Mouse (Mus musculus) small intestine, adult 2 months (tissue): ENCODE data around the gene Gm10322. TPM values are rescaled to one million over a fixed set of nuclear protein-coding genes. Genes with fewer than 3 reads are reported as not detected.
A peak's percentile ranks its signal among the peaks of the same experiment; 100 is the strongest.

Experiments
- H3K27ac ChIP-seq: fragments of 200-500 bp; 2 replicates; pipeline ENCODE4 v1.5.1; 2012; ENCODE audit warnings: low read depth, low read length, control low read depth, inconsistent platforms; ENCODE audit not compliant: insufficient read depth
- H3K27me3 ChIP-seq: fragments of 200-500 bp; 2 replicates; pipeline ENCODE4 v1.6.1; 2012; ENCODE audit warnings: mild to moderate bottlenecking, moderate library complexity, low read length, inconsistent platforms; ENCODE audit not compliant: control insufficient read depth, insufficient read depth
- H3K36me3 ChIP-seq: fragments of 200-500 bp; 2 replicates; pipeline ENCODE4 v1.6.1; 2012; ENCODE audit warnings: mild to moderate bottlenecking, low read length, control low read depth, inconsistent platforms; ENCODE audit not compliant: control insufficient read depth, insufficient read depth
- H3K4me1 ChIP-seq: fragments of 200-500 bp; 2 replicates; pipeline ENCODE4 v1.6.1; 2012; ENCODE audit warnings: low read length, inconsistent platforms, mixed read lengths; ENCODE audit not compliant: control insufficient read depth, insufficient read depth, insufficient read length
- H3K4me3 ChIP-seq: fragments of 200-500 bp; 2 replicates; pipeline ENCODE4 v1.5.1; 2012; ENCODE audit warnings: low read depth, mild to moderate bottlenecking, control low read depth, inconsistent platforms, low read length, moderate library complexity
- CTCF ChIP-seq: fragments of 200-500 bp; IDR thresholded peaks from 2 replicates; pipeline ENCODE4 v1.5.1; 2012; ENCODE audit warnings: low read depth, mild to moderate bottlenecking, control low read depth, inconsistent platforms, low read length, moderate library complexity, mixed read lengths; ENCODE audit not compliant: insufficient replicate concordance, insufficient read length; ENCODE audit errors: extremely low read depth
- POLR2A ChIP-seq: fragments of 200-500 bp; IDR thresholded peaks from 2 replicates; pipeline ENCODE4 v1.6.1; 2012; ENCODE audit warnings: low read depth, mild to moderate bottlenecking, control low read depth, inconsistent platforms, low read length, moderate library complexity
- WGBS: fragments of 180-500 bp; shearing (Covaris S2); methylation state at CpG from one replicate; pipeline ENCODE4 v1.1.7; 2018; 5-methylcytosine and 5-hydroxymethylcytosine counted together
- polyA plus RNA-seq: library from polyadenylated mRNA; depleted of rRNA; stranded (reverse); fragments of >200 nt; gene quantifications from 2 replicates; pipeline ENCODE4 v1.2.3, GENCODE M21; 2012; rRNA removed

Gm10322 gene
- polyA plus RNA-seq = not detected in 2 replicates

- under 1% methylated on average over 49 of the region's 51 CpGs for WGBS
- no peaks in the 10 kb centered on the region for H3K36me3 ChIP-seq
Measured at GRCm38 (mm10) chr10:59615981-59616520, at the start of gene Gm10322. Gene Gm10322 (plus strand): TSS chr10:59616063.

GRCm38 (mm10) chr10:59566968-59567367, 48.9 kb upstream of the Gm10322 start:
- WGBS = 93% methylated on average over 13 of the region's 13 CpGs
- TF ChIP-seq CTCF (no peak), POLR2A (no peak)
- Histone ChIP-seq H3K4me3 (no peak overlapping the region), H3K27me3 (no peaks in the 10 kb centered on the region), H3K36me3 (peaks cover 15% of the 10 kb centered on the region; the same call in 1 of the 2 replicates), H3K27ac (no peak overlapping the region), H3K4me1 (peaks cover 16% of the 10 kb centered on the region; the same call in 1 of the 2 replicates)

More at GRCm38 (mm10) chr10:59615981-59616520, at the start of gene Gm10322:
- Histone ChIP-seq H3K4me1 (peaks cover 6% of the 10 kb centered on the region; the same call in 1 of the 2 replicates), H3K27ac (peak within 1 kb of the TSS; percentile 75), H3K27me3 (no peaks in the 10 kb centered on the region), H3K4me3 (peak within 1 kb of the TSS; percentile 90)
- peak; percentile 44; the same call in 1 of the 2 replicates for TF ChIP-seq POLR2A
- TF ChIP-seq CTCF = no peak

GRCm38 (mm10) chr10:59568665-59569480, 47.0 kb upstream of the Gm10322 start:
- Histone ChIP-seq H3K4me3 (no peak overlapping the region), H3K27me3 (no peaks in the 10 kb centered on the region), H3K36me3 (peaks cover 15% of the 10 kb centered on the region; the same call in 1 of the 2 replicates), H3K4me1 (peaks cover 20% of the 10 kb centered on the region; the same call in 1 of the 2 replicates), H3K27ac (peak overlapping the region; percentile 57)
- TF ChIP-seq POLR2A (no peak), CTCF (no peak)
- 69% methylated on average over 10 of the region's 10 CpGs for WGBS

- no peaks in the 10 kb centered on the region for H3K27me3 ChIP-seq
- H3K4me3 ChIP-seq = no peak overlapping the region
- H3K27ac ChIP-seq = peak overlapping the region; percentile 57
- TF ChIP-seq POLR2A = no peak
- no peak for TF ChIP-seq CTCF
- peaks cover 14% of the 10 kb centered on the region; the same call in 1 of the 2 replicates for H3K36me3 ChIP-seq
- H3K4me1 ChIP-seq = peaks cover 20% of the 10 kb centered on the region; the same call in 1 of the 2 replicates
- 86% methylated on average over 1 of the region's 1 CpGs for WGBS
Measured at GRCm38 (mm10) chr10:59569481-59569869, 46.4 kb upstream of the Gm10322 start.

GRCm38 (mm10) chr10:59570360-59570759, 45.5 kb upstream of the Gm10322 start:
- Histone ChIP-seq H3K4me3 (no peak overlapping the region), H3K27ac (peak overlapping the region; percentile 56), H3K4me1 (peaks cover 22% of the 10 kb centered on the region; the same call in 1 of the 2 replicates), H3K36me3 (peaks cover 15% of the 10 kb centered on the region), H3K27me3 (no peaks in the 10 kb centered on the region)
- 62% methylated on average over 6 of the region's 6 CpGs for WGBS
- no peak for TF ChIP-seq CTCF
- no peak for TF ChIP-seq POLR2A

- peaks cover 14% of the 10 kb centered on the region for H3K36me3 ChIP-seq
- H3K27ac ChIP-seq = peak overlapping the region; percentile 59
- H3K4me1 ChIP-seq = peaks cover 22% of the 10 kb centered on the region; the same call in 1 of the 2 replicates
- no peaks in the 10 kb centered on the region for H3K27me3 ChIP-seq
- H3K4me3 ChIP-seq = no peak overlapping the region
- TF ChIP-seq CTCF = no peak
- no peak for TF ChIP-seq POLR2A
- WGBS = 36% methylated on average over 2 of the region's 2 CpGs
Measured at GRCm38 (mm10) chr10:59570780-59571179, 45.1 kb upstream of the Gm10322 start.

GRCm38 (mm10) chr10:59571273-59571672, 44.6 kb upstream of the Gm10322 start:
- peak overlapping the region; percentile 89 for H3K27ac ChIP-seq
- TF ChIP-seq POLR2A (no peak), CTCF (no peak)
- H3K4me1 ChIP-seq = peaks cover 25% of the 10 kb centered on the region; the same call in 1 of the 2 replicates
- WGBS = 73% methylated on average over 4 of the region's 4 CpGs
- H3K36me3 ChIP-seq = peaks cover 13% of the 10 kb centered on the region
- no peaks in the 10 kb centered on the region for H3K27me3 ChIP-seq
- H3K4me3 ChIP-seq = no peak overlapping the region
